Mouse (Mus musculus) MEL-GATA-1-ER (cell line): ENCODE results near the gene Cxcl14.

Source experiments
- DNase-seq: peaks from one replicate; pipeline ENCODE4 v3.0.0-alpha.2; 2012; ENCODE audit warnings: low read depth; ENCODE audit errors: extremely low read depth

Cxcl14 gene

DNA sequence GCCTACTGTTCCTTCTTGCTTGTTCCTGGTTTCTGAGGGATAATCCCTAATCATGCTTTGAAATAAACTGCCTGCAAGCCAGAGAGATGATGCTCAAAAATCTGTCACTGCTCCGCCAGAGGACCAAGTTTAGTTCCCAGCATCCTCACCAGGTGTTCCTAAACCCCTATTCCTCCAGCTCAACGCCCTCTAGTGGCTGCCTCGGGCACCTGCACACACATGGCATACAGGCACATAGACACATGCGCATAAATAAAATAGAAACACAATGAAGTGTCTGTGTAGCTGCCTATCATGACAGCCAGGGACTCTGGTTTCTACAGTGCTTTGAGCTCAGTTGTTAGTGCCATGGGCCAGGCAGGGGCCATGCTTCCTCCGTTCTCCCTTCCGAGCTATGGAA lies 6.4 kb downstream of the Cxcl14 start:
- DNase-seq = no peak

GRCm38 (mm10) chr13:56289261-56289660 lies 7.1 kb downstream of the Cxcl14 start:
- no peak for DNase-seq

- DNase-seq = no peak
Observed at GRCm38 (mm10) chr13:56288601-56289000, 7.8 kb downstream of the Cxcl14 start.

DNA sequence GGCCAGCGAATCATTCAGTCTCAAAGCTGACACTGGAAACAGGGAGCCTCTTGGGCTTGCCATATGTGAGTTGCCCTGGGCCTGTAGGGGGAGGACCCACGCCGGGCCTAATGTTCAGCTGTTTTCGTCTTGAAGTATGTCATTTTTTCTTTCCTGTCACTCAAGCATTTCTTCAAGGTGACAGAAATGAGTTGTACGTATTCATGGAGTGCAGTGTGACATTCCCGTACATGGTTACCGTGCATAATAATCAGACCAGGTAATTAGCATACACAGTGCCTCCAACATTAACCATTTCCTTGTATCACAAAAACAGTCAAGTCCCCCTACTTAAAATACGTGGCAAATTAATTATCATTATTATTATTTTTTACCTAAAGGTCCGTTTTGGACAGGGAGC lies 9.3 kb downstream of the Cxcl14 start:
- no peak for DNase-seq

DNA sequence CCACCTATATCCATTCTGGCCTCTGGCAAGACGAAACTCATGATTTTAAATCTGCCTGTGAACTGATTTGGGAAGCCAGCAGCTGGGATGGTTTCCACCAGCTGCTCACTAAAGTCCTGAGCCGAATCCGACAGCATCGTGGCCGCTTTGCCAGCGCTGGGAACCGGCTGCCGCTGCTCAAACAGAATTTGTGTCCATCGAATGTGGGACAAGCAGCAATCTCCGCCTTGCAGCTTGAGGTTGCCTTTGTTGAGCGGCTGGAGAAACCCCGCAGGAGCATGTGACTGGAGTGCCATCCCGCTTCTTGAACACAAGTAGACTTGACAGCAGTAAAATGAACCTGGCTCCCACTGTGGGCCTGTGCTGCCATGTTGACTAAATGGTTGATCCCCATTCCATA lies 13.0 kb downstream of the Cxcl14 start:
- no peak for DNase-seq

DNA sequence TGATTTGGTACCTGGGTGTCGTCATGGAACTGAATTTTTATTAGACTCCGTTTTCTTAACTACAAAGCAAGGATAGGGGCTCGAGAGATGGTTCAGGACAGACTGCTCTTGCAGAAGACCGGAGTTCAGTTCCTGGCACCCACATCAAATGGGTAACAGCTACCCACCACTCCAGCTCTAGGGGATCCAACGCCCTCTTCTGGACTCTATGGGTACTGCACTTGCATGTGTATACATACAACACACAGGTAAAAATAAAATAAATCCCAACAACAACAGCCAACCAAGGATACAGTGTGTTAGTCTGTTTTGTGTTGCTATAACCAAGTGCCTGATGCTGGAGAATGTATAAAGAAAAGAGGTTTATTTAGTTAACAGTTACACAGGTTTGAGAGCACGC lies 16.0 kb downstream of the Cxcl14 start:
- no peak for DNase-seq

GRCm38 (mm10) chr13:56279439-56279838 lies 16.9 kb downstream of the Cxcl14 start:
- no peak for DNase-seq

DNA sequence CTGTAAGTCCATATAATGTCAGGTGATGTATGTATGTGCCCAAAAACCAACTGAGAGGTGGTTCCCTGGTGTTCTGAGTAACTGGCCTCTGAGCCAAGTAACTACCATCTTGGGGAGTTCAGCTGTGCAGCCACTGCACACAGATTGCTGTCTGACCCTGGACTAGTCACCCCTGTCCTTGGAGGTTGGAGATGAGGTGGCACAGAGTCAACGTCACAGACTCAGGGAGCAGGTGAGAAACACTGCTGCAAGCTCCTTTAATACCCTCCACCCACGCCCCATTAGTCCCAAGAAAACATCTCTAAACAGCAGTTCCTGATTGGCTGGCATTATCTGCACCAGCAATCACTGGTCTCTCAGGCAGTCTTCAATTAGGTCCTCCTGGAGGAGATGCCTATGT lies 21.2 kb downstream of the Cxcl14 start:
- DNase-seq = no peak

- no peak for DNase-seq
Observed at GRCm38 (mm10) chr13:56270124-56270523, 26.2 kb downstream of the Cxcl14 start.

DNA sequence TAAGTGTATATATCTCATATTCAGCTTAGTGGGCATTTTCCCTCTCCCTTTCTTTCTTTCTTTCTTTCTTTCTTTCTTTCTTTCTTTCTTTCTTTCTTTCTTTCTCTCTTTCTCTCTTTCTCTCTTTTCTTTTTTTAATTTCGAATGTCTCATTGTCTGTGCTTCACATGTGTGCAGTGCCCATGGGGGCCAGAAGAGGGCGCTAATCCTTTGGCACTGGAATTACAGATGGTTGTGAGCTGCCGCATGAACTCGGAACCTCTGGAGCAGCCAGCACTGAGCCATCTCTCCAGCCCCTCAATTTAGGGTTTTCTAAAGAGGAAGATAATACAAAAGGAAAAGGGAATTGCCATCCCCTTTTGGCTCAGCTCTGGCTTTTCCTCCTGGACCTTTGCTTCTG lies 29.0 kb downstream of the Cxcl14 start:
- DNase-seq = no peak

GRCm38 (mm10) chr13:56266435-56266834 lies 29.9 kb downstream of the Cxcl14 start:
- no peak for DNase-seq

GRCm38 (mm10) chr13:56265661-56266060 lies 30.7 kb downstream of the Cxcl14 start:
- no peak for DNase-seq

- no peak for DNase-seq
Observed at GRCm38 (mm10) chr13:56262269-56262668, 34.1 kb downstream of the Cxcl14 start.

DNA sequence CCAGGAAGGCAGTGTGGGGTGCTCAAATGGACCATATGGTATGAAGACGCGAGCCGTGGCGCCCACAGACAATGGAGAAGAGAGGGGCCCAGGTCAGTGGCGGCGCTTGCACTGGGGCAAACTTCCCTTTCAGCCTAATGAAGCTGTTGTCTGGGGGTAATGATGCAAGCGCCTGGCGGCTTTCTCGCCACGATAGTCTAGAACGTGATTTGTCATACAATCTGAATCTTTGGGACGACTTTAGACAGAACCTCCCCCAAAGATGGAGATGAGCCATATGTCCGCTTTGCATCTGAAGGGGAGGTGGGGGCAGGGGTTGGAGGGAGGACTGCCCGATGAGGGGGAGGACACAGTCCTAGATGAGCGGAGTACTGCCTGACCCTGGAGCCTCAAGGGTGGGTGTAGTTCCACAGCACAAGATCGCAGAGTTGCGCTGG lies 36.0 kb downstream of the Cxcl14 start:
- DNase-seq = no peak

DNA sequence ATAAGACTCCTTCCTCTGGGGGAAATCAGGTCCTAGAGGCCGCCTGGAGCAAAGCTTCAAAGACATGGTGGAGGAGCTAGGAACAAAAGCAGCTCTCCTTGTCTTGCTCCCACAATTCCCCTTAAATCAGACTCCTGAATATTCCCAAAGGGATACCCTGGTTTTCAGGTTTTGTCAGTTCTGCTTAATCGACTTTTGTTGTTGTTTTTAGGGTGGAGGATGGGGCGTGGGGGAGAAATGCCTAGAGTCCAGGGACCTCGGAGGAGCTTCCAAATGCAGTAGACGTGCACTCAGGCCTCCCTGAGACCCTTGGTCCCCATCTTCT lies 36.5 kb downstream of the Cxcl14 start:
- no peak for DNase-seq

- DNase-seq = no peak
Observed at GRCm38 (mm10) chr13:56259021-56259925, 37.1 kb downstream of the Cxcl14 start.

GRCm38 (mm10) chr13:56258196-56259020 lies 37.9 kb downstream of the Cxcl14 start:
- no peak for DNase-seq

DNA sequence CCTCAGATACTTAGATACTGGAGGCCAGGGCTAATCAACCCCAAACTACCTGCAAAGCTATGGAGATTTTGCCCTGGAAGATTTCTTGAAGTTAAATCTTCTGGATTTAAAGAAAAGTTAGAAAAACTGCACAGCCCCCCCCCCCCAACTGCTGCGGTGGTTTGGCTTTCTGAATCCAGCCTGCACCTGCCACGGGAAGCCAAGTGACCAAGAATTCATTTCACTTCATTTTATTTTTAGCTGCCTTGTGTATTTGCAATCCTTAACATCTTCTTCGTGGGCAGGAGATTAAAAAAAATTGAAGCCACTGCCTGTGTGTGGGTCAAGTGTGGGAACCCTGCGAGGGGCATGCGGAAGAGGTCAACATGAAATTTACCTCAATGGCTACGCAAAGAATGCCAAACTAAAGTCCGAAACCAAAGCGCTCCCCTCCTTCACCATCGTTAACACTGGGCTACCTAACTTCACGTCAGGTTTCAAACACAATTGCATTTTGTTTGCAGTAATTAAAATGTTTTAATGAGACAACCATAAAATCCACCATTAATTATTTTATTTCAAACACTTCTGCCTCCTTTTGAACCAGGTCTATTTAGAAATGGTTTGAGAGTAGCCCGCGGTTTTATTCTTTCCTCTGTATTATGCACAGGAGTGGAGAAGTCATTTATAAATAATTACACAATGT lies 38.7 kb downstream of the Cxcl14 start:
- no peak for DNase-seq

GRCm38 (mm10) chr13:56256716-56257299 lies 39.5 kb downstream of the Cxcl14 start:
- DNase-seq = no peak

DNA sequence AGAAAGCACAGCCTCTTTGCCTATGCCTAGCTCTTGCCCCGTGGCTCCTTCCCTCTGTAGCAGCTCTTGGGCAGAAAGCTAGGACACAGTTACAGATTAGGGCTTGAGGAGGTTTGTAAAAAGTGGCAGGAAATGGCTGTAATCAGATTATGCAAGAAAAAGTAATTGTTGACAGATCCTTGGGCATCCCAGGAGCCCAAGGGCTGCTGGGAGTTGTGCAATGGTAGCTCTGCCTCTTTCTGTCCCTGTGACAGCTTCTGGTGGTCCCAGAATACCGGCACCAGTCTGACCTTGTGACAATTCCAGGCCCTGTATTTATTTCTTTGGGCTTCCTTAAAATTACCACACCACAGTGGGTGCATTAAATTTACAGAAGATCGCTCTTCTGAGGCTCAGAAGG lies 43.0 kb downstream of the Cxcl14 start:
- no peak for DNase-seq

GRCm38 (mm10) chr13:56252783-56253182 lies 43.6 kb downstream of the Cxcl14 start:
- no peak for DNase-seq
